Mouse (Mus musculus) spleen, adult 2 months (tissue): ENCODE data around the gene Hoxb5. TPM values are rescaled to one million over a fixed set of nuclear protein-coding genes. Genes with fewer than 3 reads are reported as not detected.

Experiments used
- DNase-seq, 2 experiments: peaks; one replicate each; pipeline versions ENCODE4 v3.0.0 to v3.0.0-alpha.2; 2012 to 2021; ENCODE audit warnings: low spot score in 2 of 2, low read depth in 1 of 2
- H3K27ac ChIP-seq: fragments of 200-500 bp; 2 replicates; pipeline ENCODE4 v1.5.1; 2012; ENCODE audit warnings: low read length, inconsistent platforms; ENCODE audit not compliant: insufficient read depth
- H3K27me3 ChIP-seq: fragments of 200-500 bp; 2 replicates; pipeline ENCODE4 v1.6.1; 2012; ENCODE audit warnings: mild to moderate bottlenecking, moderate library complexity, low read length, inconsistent platforms; ENCODE audit not compliant: control insufficient read depth, insufficient read depth
- H3K36me3 ChIP-seq: fragments of 200-500 bp; 2 replicates; pipeline ENCODE4 v1.6.1; 2012; ENCODE audit warnings: mild to moderate bottlenecking, low read length, inconsistent platforms; ENCODE audit not compliant: control insufficient read depth, insufficient read depth
- H3K4me1 ChIP-seq: fragments of 200-500 bp; 2 replicates; pipeline ENCODE4 v1.6.1; 2011; ENCODE audit warnings: inconsistent platforms; ENCODE audit not compliant: control insufficient read depth, insufficient read depth, insufficient read length
- H3K4me3 ChIP-seq: fragments of 200-500 bp; 2 replicates; pipeline ENCODE4 v1.5.1; 2011; ENCODE audit warnings: mild to moderate bottlenecking, inconsistent platforms; ENCODE audit not compliant: insufficient read depth, insufficient read length; ENCODE audit errors: extremely low read depth
- CTCF ChIP-seq: fragments of 200-500 bp; IDR thresholded peaks from 2 replicates; pipeline ENCODE4 v1.5.1; 2011; ENCODE audit warnings: mild to moderate bottlenecking, inconsistent platforms; ENCODE audit not compliant: insufficient read depth, insufficient read length, insufficient replicate concordance; ENCODE audit errors: extremely low read depth
- POLR2A ChIP-seq: fragments of 200-500 bp; IDR thresholded peaks from 2 replicates; pipeline ENCODE4 v1.6.1; 2011; ENCODE audit warnings: low read depth, low read length, inconsistent platforms
- WGBS: fragments of 180-500 bp; shearing (Covaris S2); methylation state at CpG from one replicate; pipeline ENCODE4 v1.1.7; 2018; 5-methylcytosine and 5-hydroxymethylcytosine counted together
- polyA plus RNA-seq: library from polyadenylated mRNA; depleted of rRNA; stranded (reverse); fragments of >200 nt; gene quantifications from 2 replicates; pipeline ENCODE4 v1.2.3, GENCODE M21; 2012

The Hoxb5 gene
- polyA plus RNA-seq, 1 experiment: 0.37 TPM

DNA sequence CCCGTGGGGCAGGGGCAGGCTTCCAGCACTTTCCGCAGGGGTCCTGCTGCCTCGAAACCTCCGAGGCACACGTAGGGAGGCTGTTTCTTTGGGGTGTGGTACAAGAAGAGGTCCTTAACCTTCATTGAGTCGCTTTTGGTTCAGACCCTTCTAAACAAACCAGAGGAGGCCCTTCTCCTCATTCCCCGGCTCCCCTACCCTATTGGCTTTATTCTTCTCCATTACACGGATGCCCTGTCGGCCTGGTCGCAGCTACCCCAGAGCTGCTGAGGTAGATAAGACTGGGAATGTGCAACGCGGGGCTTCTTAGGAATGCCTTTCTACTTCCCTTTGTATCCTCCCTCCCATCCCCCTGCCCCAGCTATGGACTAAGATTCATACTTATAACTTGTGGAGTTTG, 23.6 kb downstream of the Hoxb5 start:
- no peak for DNase-seq
- WGBS: 91% methylated on average over 12 of the region's 12 CpGs
- no peak overlapping the region for H3K4me3 ChIP-seq
- TF ChIP-seq POLR2A (no peak), CTCF (no peak)
- no peaks in the 10 kb centered on the region for H3K27me3 ChIP-seq
- no peaks in the 10 kb centered on the region for H3K4me1 ChIP-seq
- H3K27ac ChIP-seq: no peak overlapping the region
- no peaks in the 10 kb centered on the region for H3K36me3 ChIP-seq

GRCm38 (mm10) chr11:96327122-96327521, 24.0 kb downstream of the Hoxb5 start:
- no peaks in the 10 kb centered on the region for H3K36me3 ChIP-seq
- no peaks in the 10 kb centered on the region for H3K27me3 ChIP-seq
- TF ChIP-seq CTCF (no peak), POLR2A (no peak)
- H3K4me3 ChIP-seq: no peak overlapping the region
- no peaks in the 10 kb centered on the region for H3K4me1 ChIP-seq
- 93% methylated on average over 7 of the region's 7 CpGs for WGBS
- H3K27ac ChIP-seq: no peak overlapping the region
- DNase-seq: no peak

DNA sequence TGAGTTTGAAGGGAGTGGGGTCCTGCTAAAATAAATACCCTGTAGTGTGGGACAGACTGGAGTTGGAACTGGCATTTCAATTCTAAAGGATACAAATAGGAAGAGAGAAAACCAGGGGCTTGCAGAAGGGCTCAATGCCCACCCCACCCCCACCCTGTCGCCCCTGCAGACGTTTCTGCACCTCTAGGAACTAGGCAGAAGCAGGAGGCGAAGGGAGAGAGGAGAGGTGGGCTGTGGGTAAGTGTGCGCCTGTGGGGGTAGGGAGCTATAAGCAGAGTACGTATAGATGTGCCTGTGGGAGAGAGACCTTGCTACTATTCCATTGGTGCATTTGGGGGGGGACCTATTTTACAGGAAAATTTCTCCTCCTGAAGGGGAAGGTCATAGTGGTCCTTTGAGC, 24.6 kb downstream of the Hoxb5 start:
- H3K4me3 ChIP-seq: no peak overlapping the region
- no peaks in the 10 kb centered on the region for H3K4me1 ChIP-seq
- WGBS: 90% methylated on average over 5 of the region's 5 CpGs
- DNase-seq: no peak
- H3K27me3 ChIP-seq: no peaks in the 10 kb centered on the region
- H3K36me3 ChIP-seq: no peaks in the 10 kb centered on the region
- no peak overlapping the region for H3K27ac ChIP-seq
- TF ChIP-seq CTCF (no peak), POLR2A (no peak)

DNA sequence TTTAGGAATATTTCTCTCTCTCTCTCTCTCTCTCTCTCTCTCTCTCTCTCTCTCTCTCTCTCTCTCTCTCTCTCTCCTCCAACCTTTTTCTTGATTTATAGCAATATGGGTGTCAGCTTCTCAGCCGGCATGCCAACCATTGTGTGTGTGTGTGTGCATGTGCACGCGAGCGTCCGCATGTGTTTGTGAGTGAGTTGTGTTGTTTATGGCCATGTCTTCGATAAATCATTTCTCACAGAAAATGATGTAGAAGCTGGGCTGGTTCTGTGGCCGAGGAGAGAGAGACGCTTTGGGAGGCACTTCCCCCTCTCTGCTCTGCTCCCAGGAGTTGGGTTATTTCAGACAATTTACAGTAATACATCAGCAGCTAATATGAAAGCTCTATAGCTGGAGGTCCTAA, 25.5 kb downstream of the Hoxb5 start:
- Histone ChIP-seq H3K36me3 (no peaks in the 10 kb centered on the region), H3K4me3 (no peak overlapping the region), H3K27me3 (no peaks in the 10 kb centered on the region), H3K4me1 (no peaks in the 10 kb centered on the region), H3K27ac (no peak overlapping the region)
- no peak for TF ChIP-seq POLR2A
- no peak for TF ChIP-seq CTCF
- 88% methylated on average over 8 of the region's 8 CpGs for WGBS
- no peak for DNase-seq

DNA sequence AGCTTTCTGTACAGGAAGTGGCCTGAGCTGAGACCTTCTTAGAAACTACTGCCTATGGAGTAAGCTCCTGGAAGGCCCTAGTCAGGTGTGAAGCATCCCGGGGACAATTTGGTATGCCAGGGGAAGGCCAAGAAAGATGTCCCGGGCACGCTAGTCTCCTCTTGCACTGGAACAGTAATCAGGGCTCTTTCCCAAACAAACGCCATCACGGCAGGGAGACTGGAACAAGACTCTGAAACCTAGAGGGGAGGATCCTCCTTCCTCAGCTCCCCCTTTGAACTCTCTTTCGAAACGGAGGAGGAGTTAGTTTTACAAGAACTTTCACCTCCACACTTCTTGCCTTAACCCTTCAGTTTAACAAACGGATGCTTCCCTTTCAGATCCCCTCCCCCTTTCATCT, 29.0 kb downstream of the Hoxb5 start:
- DNase-seq: no peak
- Histone ChIP-seq H3K4me3 (no peak overlapping the region), H3K36me3 (no peaks in the 10 kb centered on the region), H3K27ac (no peak overlapping the region; the same call in 1 of the 2 replicates), H3K4me1 (no peaks in the 10 kb centered on the region), H3K27me3 (no peaks in the 10 kb centered on the region; the same call in 1 of the 2 replicates)
- no peak for TF ChIP-seq POLR2A
- TF ChIP-seq CTCF: no peak
- WGBS: 56% methylated on average over 8 of the region's 8 CpGs

DNA sequence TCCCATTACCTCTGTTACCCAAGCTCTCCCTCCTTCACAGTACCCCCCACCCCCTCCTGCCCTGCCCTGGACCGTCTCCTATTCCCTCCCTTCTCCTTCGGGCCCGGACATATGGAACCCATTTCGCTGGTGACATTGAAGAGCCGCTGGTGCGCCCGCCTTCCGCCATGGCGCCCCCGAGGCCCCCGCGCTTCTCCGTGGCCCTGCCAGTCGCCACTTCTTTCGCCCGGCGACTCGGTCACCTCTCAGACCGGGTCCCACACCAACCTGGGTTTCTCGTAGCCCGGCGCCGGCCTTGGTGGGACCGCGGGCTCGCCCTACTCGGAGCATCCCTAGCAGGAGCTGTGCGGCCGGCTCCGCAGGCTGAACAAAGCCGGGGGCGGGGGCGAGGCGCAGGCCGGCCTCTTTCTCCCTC, 29.5 kb downstream of the Hoxb5 start:
- Histone ChIP-seq H3K36me3 (no peaks in the 10 kb centered on the region), H3K27me3 (no peaks in the 10 kb centered on the region; the same call in 1 of the 2 replicates), H3K4me3 (no peak overlapping the region; the same call in 1 of the 2 replicates), H3K4me1 (no peaks in the 10 kb centered on the region), H3K27ac (no peak overlapping the region)
- WGBS: 78% methylated on average over 35 of the region's 35 CpGs
- no peak for DNase-seq
- TF ChIP-seq POLR2A (no peak), CTCF (no peak)

DNA sequence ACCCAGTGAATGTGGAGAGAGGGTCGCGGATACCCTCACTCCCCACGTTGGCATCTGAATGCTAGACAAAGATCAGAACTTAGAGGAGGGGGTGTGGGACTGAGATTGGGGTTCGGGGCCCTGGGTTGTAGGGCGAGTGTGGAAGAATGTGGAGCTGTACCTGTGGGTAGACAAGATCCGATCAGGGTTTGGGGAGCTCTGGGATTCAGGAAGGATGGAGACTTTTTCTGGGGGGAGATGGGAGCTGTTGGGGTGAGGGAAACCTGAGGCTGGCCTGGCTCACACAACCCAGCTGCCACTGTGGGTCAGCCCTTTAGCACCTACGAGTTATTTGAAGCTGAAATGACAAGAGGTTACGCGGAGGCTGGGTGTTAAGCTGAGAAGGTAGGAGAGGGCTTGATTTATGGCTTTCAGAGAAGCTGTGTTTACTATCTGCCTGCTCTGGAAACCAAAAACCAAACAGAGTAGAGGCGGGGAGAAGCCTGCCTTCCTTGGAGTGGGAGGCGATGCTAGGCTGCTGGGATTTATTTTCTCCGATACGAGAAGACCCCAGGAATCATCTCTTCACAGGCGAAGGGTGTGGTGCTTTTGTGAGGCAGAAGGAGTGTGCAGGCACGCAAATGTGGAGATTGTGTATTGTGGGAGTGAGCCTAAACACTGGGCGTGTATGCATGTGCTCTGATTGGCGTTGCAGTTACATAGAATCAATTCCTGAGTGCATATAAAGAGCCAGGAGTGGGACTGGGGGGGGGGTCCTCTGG, 30.3 kb downstream of the Hoxb5 start:
- no peak for DNase-seq
- no peaks in the 10 kb centered on the region for H3K36me3 ChIP-seq
- H3K4me1 ChIP-seq: no peaks in the 10 kb centered on the region
- no peak for TF ChIP-seq CTCF
- no peak for TF ChIP-seq POLR2A
- H3K27ac ChIP-seq: no peak overlapping the region
- H3K4me3 ChIP-seq: no peak overlapping the region
- 82% methylated on average over 17 of the region's 17 CpGs for WGBS
- H3K27me3 ChIP-seq: no peaks in the 10 kb centered on the region; the same call in 1 of the 2 replicates
